Mouse (Mus musculus) c-Kit-positive CD71-negative TER-119-negative erythroid progenitor cells, embryonic 14.5 days (primary cell): ENCODE data around the gene Ccdc9.
"Not testable (repeated sequence)": the region's sequence is repeated elsewhere in the genome, so short reads cannot be mapped to it uniquely, and the experiment has no call there.

ENCODE experiments used
- DNase-seq: peaks from one replicate; pipeline ENCODE4 v3.0.0-alpha.2; 2013; ENCODE audit warnings: low read depth

Gene Ccdc9

DNA sequence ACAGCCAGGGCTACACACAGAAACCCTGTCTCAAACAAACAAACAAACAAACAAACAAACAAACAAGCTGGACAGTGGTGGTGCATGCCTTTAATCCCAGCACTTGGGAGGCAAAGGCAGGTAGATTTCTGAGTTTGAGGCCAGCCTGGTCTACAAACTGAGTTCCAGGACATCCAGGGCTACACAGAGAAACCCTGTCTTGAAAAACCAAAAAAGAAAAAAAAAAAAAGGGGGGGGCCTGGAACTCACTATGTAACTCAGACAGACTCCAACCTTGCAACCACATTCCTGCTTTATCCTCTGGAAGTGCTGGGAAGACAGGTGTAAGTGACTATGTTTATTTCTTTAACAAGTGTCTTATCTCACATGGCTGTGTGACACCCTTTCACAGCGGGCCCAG is 21.5 kb upstream of the Ccdc9 start, which contains the start of gene Bbc3:
Gene Bbc3 (plus strand): TSS at position 301 of the 400 bp plus-strand sequence.
- DNase-seq, result not testable (repeated sequence)

DNA sequence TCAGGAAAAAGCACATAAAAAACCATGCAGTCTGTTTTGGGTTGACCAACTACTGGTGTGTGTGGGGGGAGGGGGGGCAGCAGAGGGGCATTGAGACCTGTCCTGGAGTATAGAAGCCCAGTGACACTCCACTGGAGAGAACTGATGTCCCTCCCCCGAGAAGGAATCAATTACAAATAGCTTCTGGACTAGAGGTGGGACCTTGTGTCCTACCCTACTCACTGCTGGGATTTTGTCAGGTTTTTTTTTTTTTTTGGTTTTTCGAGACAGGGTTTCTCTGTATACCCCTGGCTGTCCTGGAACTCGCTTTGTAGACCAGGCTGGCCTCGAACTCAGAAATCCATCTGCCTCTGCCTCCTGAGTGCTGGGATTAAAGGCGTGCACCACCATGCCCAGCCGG is 20.5 kb upstream of the Ccdc9 start:
- not testable (repeated sequence) for DNase-seq

DNA sequence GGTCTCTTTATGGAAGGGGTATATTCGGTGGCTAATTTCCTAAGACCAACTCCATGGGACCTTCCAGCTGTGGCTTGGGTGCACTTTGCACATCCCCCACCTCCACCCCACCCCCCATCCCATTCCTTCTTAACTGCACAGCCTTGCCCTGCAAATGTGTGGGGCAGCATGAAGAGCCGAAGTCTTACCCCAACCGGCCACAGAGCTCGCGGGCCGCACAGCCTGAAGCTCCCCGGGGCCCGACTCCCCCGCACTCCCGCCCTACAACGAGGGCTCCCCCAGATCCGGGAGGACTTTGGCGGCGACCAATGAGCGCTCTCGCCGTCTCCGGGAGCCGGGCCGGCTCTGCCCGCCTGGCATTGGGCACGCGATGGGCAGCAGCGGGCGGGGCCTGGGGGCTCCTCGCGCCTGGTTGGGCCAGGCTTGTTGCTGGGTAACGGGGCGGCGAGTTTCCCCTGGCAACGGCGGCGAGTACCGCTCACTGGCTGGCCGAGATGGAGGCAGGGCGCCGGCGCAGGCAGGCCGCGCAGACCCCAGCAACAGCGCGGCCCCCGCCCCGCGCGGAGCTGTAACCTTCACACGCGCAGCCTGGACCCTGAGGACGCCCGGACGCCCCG is 12.9 kb upstream of the Ccdc9 start:
- DNase-seq, result peak; percentile 25

- DNase-seq, result no peak
Observed at GRCm38 (mm10) chr7:16298927-16299326, 12.3 kb upstream of the Ccdc9 start.

GRCm38 (mm10) chr7:16297616-16298015 is 11.0 kb upstream of the Ccdc9 start:
- DNase-seq, result no peak

- DNase-seq, result peak; percentile 84
Observed at GRCm38 (mm10) chr7:16296766-16297390, 10.3 kb upstream of the Ccdc9 start.

GRCm38 (mm10) chr7:16296146-16296545 is 9.6 kb upstream of the Ccdc9 start:
- no peak for DNase-seq

DNA sequence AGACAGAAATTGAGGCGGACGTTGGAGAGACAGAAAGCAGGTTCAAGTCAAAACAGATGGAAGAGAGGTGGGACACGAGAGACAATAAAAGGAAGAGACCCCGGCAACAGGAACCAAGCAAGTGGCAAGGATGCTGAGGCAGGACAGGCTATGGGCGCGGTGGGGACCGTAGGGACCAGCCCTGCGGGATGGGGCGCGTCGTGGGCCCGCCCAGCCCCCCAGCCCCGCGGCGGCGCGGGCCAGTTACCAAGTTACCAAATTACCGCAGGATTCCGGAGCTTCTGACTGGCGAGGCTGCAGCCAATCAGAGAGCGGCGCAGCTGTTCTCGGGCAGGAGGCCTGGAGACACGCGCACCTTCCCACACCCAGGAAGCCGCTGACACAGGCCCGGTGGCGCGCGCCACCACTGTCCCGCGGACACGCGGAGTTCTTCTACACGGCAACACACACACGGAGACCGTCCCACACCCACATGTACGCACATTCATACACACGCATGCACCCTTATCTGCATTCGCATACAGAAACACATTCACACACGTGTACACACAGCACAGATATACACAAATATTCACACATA is 8.8 kb upstream of the Ccdc9 start:
- DNase-seq, result peak; percentile 66

GRCm38 (mm10) chr7:16294837-16295236 is 8.2 kb upstream of the Ccdc9 start:
- peak; percentile 96 for DNase-seq

DNA sequence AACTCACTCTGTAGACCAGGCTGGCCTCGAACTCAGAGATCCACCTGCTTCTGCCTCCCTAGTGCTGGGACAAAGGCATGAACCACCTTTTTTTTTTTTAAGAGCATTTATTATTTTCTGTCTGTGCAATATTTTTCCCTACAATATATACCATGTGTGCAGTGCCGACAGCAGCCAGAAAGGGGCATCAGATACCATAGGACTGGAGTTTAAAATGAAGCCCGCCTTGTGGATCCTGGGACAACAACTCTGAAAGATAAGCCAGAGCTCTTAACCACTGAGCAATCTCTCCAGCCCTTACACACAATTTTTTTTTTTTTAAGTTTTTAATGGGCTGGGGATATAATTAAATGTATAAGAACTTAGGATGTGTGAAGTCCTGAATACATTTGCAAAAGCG is 7.8 kb upstream of the Ccdc9 start:
- DNase-seq, result peak; percentile 56

DNA sequence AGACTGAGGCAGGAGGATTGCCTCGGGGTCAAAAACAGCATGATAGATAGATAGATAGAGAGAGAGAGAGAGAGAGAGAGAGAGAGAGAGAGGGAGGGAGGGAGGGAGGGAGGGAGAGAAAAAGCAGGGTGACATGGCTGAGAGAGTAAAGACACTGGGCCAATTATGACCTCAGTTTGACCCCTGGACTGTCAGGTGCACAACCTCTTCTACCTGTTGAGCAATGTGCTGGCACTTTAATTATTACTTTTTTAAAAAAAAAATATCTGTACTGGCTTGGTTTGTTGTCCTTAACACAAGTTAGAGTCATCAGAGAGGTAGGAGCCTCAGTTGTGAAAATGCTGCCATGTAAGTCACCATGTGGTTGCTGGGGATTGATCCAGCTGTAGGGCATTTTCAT is 1.2 kb upstream of the Ccdc9 start:
- DNase-seq, result no peak

- DNase-seq, result no peak
Observed at GRCm38 (mm10) chr7:16287016-16287415, 421 bp upstream of the Ccdc9 start.

DNA sequence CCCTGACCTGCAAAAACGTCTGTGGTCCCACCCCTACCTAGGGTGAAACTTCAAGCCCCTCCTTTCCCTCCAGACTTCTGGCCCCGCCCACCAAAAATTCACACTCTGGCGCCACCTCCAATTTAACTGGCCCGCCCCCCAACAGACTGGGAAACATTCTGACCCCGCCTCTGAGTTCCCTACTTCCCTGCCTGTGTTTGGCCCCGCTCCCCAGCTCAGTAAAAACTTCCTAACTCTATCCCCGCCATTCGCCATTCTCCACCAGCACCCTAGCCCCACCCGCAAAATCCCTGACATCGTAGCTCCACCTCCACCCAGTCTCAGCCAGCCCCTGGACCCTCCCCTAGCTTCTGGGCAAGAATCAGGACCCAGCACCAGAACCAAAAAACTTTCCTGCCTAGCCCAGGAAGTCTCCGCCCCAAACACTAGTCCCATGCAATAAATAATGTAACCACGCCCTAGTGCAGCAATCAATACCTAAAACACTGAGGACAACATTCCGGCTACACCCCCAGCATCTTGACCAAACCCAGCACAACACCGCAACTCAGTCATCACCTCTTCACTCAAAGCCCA is 1.1 kb downstream of the Ccdc9 start:
- no peak for DNase-seq

- DNase-seq, result no peak
Observed at GRCm38 (mm10) chr7:16284904-16285303, 1.7 kb downstream of the Ccdc9 start.

- DNase-seq, result no peak
Observed at GRCm38 (mm10) chr7:16284001-16284400, 2.6 kb downstream of the Ccdc9 start.

- DNase-seq, result no peak
Observed at GRCm38 (mm10) chr7:16282334-16282733, 4.3 kb downstream of the Ccdc9 start.

- no peak for DNase-seq
Observed at GRCm38 (mm10) chr7:16280721-16281120, 5.9 kb downstream of the Ccdc9 start.

DNA sequence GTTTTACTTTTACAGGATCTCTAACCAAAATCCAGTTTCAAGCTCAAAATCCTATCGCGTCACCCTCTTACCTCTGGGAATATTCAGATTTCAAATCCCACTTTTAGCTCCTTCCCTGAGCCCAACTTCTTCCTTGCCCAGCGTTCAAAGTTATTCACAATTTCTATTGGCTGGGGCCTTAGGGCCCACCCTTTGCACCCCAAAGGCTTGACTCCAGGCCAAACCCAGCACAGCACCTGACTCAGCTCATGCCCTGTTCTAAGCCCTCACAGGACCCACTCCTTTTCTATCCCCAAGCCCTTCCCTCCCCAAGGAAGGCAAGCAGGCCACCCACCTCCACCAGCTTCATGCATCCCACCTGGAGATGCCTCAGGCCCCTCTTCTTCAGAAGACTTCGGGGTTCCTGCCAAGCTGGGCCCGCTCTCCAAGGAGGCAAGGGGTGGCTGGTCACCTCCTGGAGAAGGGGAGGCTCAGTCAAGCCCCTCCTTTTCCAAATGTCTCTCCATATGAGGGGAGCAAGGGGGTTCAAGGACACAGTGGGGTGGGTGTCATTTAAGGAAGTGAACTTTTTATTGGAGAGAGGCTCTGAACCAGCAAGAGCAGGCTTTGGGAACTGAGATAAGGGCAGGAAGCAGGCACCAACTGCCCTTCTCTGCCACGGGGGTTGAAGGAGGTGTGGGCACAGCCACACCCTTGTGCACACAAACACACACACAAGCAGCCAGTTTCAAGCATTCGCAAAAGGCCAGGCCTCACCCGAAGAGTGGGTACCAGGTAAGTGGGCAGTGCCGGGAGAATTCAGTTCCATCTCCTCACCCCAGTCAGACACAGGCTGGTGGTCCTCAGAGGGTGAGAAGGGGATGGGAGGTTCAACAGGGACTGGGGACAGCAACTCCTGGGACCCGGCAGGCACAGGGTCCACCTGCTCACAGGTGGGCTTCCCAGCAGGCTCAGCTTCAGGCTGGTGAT is 11.4 kb downstream of the Ccdc9 start:
- no peak for DNase-seq

DNA sequence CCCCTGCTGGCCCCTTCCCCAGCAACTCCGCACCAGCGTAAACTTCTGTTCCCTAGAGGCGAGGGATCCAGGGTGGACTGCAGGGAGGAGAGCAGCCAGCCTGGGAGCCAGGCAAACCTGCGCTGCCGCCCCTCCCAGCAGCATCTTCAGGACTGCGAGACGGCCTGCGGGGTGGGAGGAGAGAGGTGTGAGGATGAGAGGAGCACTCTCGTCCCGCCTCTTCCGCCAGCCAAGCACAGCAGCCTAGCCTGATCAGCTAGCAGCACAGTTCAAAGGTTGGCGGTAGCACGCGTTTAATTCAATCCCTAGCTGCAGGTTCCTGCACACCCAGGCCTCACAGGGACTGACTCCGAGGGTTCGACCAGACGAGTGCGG is 12.8 kb downstream of the Ccdc9 start:
- DNase-seq, result peak; percentile 58

GRCm38 (mm10) chr7:16273081-16273765 is 13.4 kb downstream of the Ccdc9 start, which contains the start of gene Inafm1:
Gene Inafm1, minus strand, starts transcription at chr7:16273617.
- peak; percentile 85 for DNase-seq

GRCm38 (mm10) chr7:16272681-16273080 is 13.9 kb downstream of the Ccdc9 start:
- DNase-seq, result no peak
